Mouse (Mus musculus) neural tube, embryonic 10.5 days (tissue): ENCODE data around the gene Zfp940.
"Not testable (repeated sequence)": the region's sequence is repeated elsewhere in the genome, so short reads cannot be mapped to it uniquely, and the experiment has no call there.

Source experiments
- DNase-seq: peaks from one replicate; pipeline ENCODE4 v3.0.0-alpha.2; 2017; ENCODE audit warnings: low spot score; ENCODE audit errors: extremely low spot score

Gene Zfp940

GRCm38 (mm10) chr7:29853219-29853842 is at the start of gene Zfp940:
TSS of gene Zfp940 (minus strand) at chr7:29853669.
- DNase-seq: peak; percentile 83

DNA sequence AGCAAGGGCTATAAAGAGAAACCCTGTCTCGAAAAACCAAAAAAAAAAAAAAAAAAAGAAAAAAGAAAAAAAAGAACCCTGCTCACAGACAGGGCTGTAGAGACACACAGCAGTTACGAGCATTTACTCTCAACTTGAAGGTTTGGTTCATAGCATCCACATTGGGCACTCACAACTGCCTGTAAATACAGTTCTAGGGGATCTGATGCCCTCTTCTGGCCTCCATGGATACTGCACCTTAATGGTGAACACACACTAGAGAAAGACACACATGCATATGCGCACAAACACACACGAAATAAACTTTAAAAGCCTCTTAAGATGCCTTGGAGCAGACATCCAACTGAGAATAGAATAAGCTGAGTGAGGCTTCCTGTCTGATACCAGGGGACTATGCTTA is 44.9 kb upstream of the Zfp940 start:
- no peak for DNase-seq

DNA sequence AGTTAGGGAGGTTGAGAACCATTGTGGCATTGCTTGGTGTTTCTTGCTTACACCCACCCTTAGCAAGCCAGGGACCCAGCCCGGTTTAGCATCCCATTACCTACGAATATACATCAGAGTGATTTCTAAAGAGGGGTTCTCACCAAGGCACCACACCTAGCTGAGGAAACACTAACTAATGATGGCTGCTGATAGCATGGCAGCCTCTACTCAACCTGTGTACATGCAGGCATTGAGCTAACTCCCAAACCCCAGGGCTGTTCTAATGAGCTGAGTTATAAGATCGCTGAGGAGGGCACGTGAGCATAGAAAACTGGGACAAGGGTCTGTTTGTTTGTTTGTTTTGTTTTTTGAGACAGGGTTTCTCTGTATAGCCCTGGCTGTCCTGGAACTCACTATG is 39.3 kb upstream of the Zfp940 start:
- no peak for DNase-seq

DNA sequence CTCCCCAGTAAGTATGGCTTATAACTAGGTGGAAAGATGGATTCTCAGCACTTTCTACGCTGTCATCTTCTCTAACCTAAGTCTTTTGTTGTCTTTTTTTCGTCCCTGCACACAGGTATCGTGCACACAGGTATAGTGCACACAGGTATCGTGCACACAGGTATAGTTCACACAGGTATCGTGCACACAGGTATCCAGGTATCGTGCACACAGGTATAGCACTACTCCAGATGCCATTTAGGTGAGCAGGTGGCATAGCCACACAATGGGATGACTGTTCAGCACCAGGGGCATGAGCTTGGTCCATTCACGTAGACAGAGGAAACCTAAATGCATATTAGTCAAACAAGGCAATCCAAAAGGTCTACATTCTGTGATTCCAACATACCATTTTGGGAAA is 37.0 kb upstream of the Zfp940 start:
- DNase-seq: no peak

GRCm38 (mm10) chr7:29880916-29881315 is 27.4 kb upstream of the Zfp940 start:
- no peak for DNase-seq

DNA sequence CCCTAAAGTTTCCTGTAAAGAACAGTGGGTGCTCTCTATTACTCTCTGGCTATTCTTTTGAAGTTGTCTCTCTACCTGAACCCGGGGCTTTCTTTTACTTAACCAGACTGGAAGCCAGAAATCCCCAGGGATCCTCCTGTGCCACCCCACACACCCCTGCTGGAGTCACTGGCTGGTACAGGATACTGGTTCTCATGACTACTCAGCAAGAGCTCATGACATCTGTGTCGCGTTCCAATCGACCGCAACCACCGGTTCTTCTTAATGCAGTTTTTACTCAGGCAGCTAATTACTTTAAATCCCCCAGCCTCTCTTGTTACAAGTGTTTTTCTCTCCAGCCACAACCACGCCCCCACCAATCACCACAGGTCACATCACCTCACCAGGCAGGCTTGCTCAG is 26.6 kb upstream of the Zfp940 start:
- no peak for DNase-seq

DNA sequence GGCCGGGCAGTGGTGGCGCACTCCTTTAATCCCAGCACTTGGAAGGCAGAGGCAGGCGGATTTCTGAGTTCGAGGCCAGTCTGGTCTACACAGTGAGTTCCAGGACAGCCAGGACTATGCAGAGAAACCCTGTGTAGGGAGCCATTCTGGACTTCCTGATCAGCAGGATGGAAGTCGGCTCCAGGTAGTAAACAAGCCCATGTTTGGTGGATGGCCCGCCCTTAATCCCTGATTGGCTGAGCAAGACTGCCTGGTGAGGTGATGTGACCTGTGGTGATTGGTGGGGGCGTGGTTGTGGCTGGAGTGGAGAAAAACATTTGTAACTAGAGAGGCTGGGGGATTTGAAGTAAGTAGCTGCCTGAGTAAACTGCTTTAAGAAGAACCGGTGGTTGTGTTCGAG is 24.1 kb upstream of the Zfp940 start:
- DNase-seq: not testable (repeated sequence)

- no peak for DNase-seq
Observed at GRCm38 (mm10) chr7:29874256-29874655, 20.8 kb upstream of the Zfp940 start.

DNA sequence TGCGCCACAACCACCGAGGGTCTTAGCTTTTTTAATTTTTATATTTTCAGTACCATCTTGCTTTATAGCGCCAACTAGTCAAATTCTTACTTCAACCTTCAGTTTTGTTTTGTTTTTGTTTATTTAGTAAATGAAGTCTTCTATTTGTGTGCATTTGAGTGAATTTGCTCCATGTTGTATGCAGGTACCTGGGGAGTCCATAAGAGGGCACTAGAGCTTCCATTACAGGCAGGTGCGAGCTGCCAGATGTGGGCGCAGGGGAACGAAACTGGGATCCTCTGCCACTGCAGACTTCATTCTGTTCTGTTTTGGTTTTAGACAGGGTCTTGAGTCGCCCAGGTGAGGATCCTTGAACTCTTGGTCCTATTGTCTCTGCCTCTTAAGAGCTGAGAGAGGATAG is 8.2 kb upstream of the Zfp940 start:
- no peak for DNase-seq

DNA sequence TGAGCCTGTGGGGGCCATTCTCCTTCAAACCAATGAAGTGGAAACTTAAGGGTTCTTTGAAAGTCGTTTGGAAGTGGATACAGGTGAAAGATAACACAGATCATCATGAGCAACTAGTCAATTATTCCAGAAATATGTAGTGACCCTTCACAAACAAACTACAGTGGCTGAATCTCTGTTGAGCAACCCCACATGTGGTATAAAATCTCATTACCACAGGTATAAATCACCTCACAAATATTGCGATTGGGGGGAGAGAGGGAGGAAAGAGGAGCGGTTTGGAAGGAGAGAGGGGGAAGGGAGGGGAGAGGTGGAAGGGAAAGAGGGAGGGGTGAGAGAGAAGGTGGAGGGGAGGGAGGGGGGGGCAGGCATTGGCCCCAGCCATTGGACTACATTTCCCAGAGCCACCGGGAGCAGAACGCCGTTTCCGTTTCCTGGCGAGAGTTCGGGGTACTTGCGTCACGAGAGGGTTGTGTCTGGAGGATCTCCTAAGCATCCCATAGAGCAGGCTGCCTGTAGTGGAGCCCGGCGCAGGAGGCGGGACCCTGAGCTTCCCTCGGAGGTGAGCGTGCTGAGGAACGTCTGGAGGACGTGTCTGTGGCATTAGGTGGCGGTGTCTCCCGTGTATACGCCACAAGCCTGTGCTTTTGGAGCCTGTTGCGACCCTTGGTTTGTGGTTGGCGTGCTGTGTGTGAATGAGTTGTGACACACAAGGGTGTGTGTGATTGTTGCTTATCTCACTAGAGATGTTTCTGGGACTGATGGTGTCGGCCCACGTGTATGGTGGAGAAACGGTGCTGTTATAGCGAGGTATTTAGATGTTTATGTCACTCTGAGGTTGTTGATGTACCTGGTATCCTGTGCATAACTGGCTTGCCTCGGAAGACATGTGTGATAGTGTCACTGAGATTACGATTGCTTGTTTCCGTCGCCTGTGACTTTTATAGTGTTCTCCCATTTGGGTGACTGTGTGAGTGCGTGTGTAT is 6.4 kb upstream of the Zfp940 start, which contains the start of gene Zfp420:
TSS of gene Zfp420 (plus strand) at position 448 of the 986 bp plus-strand sequence.
- DNase-seq: peak; percentile 80

DNA sequence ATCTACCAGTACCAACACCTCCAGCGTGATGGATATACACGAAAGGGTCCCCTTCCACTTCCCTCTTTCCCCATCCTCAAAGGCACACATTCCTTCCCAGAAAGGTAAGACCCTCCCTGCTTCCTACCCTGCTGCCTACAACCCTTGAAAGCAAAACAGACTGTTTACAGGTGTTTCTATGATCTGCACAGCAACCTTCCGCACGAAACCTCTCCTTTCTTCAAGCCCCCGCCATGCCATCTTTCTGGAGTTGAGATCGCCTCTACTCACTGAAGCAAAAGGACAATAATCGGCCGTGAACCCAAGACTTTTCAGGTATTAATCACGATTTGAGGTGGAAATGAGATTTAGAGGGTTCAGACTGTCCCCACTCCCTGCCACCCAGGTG is 644 bp downstream of the Zfp940 start:
- no peak for DNase-seq

- DNase-seq: no peak
Observed at GRCm38 (mm10) chr7:29844616-29845015, 8.9 kb downstream of the Zfp940 start.

DNA sequence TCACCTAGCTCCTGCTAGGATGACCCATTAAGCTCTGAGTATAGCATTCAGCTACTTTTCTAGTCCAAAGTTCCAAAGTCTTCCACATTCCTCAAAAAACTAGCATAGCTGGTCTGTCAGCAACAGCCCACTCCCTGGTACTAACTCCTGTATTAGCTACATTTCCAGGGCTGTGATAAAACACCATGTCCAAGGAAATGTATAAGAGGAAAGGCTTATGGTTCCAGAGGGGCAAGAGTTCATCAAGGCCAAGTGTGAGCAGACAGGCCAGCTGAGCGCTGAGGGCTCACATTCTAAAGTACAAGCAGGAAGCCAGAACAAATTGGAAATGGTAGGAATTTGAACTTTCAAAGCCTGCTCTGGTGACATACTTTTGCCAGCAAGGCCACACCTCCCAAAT is 11.4 kb downstream of the Zfp940 start:
- DNase-seq: no peak

GRCm38 (mm10) chr7:29839256-29839655 is 14.2 kb downstream of the Zfp940 start:
- DNase-seq: no peak

DNA sequence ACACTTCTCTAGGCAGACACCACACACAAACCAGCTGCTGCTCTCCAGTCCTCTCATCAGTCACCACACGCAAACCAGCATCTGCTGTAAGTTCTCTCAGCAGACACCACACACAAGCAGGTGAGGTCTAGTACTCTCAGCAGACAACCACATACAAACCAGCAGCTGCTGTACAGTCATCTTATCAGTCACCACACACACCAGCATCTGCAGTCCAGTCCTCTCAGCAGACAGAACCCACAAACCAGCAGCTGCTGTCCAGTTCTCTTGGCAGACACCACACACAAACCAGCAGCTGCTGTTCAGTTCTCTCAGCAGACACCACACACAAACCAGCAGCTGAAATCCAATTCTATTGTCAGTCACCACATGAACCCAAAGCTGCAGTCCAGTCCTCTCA is 16.7 kb downstream of the Zfp940 start:
- DNase-seq: no peak

GRCm38 (mm10) chr7:29829804-29830203 is 23.7 kb downstream of the Zfp940 start:
- DNase-seq: no peak

- no peak for DNase-seq
Observed at GRCm38 (mm10) chr7:29828001-29828400, 25.5 kb downstream of the Zfp940 start.

- DNase-seq: peak; percentile 56
Observed at GRCm38 (mm10) chr7:29818619-29819254, 34.7 kb downstream of the Zfp940 start.

DNA sequence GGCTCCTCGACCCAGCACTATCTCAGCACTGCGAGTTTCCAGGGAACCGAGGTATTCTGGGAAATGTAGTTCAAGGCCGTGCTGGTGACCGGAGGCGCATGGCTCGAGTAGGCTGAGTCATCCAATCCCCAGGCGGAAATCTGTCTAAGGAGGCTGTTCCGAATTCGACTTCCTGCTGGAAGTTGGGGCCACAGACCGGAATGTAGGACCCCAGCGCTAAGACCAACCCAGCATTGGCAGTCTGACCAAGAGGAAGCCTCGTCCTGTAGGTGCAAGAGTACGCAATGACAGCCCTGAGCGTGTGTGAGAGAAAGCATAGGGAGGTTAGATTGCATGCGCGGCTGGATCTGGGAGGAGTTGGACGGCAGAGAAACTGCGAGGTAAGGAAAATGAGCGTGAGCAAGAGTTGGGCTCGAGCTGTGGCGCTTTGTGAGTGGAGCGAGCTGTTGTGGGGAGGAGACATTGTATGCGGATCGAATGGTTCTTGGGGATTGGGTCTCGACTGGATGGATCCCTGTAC is 37.5 kb downstream of the Zfp940 start, which contains the start of gene Zfp790:
TSS of gene Zfp790 (plus strand) at position 205 of the 520 bp plus-strand sequence.
- DNase-seq: peak; percentile 82

DNA sequence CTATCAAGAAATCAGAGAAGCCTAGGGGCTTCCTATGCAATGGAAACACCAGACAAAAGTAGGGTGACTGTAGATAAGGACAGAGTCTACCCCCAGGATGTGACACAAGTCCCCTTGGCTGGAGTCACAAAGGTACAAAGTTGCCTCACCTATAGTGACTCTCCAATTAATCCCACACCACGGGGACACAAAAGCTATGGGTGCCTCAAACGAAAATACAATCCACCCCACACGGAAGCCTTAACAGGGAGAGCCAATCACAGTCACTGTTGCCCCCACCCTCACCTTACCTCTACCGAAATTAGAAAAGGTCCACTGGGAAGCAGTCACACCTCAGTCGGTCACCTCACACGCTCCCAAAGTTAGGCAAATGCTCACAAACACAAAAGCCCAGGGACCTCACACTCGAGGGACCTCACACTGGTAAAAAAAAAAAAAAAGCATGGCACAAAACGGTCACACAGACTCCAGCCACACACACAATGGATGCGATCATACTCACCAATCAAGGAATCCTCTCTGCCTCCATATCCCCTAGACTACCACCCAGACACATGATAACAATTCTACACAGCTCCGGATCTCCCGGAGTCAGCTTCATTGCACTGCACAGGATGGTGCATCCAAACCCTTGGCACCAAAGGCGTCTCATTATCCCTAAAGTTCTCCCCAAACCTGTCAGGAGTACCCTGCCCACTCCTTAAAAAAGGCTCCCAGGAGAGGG is 38.2 kb downstream of the Zfp940 start:
- DNase-seq: peak; percentile 16

DNA sequence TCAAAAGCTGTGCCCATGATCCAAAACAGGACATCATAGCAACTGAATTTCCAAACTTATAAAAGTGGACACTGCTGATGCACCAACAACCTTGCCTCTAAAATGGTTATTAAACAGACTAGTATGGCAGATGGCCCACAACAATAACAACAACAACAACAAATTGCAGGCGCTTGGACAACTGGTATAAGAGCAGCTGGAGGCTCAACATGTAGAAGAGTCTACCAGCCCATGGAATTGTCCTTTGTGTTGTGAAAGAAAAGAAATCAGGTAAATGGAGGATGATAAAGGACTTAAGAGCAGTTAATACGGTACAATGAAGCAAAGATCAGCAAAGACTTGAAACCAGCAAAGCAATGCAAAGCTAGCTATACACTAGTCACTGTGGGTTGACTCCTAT is 39.1 kb downstream of the Zfp940 start:
- no peak for DNase-seq
